Mouse (Mus musculus) liver, embryonic 12.5 days (tissue): Measurements from ENCODE around the gene Spry1. TPM values are rescaled to one million over a fixed set of nuclear protein-coding genes. Genes with fewer than 3 reads are reported as not detected.

ENCODE experiments used
- ATAC-seq: fragments of 200-750 bp; cut with Nextera tagmentation; 2 replicates; pipeline ENCODE4 v1.8.0; 2017; ENCODE audit warnings: moderate number of reproducible peaks, mild to moderate bottlenecking, moderate library complexity
- H3K27ac ChIP-seq: fragments of 300-500 bp; sonication (generic); 2 replicates; pipeline ENCODE4 v1.5.1; 2016; ENCODE audit warnings: mild to moderate bottlenecking
- H3K27me3 ChIP-seq: fragments of 300-500 bp; sonication (generic); replicated peaks from 2 replicates; pipeline ENCODE4 v1.6.1; 2016; ENCODE audit warnings: mild to moderate bottlenecking, moderate library complexity
- H3K36me3 ChIP-seq: fragments of 300-500 bp; sonication (generic); 2 replicates; pipeline ENCODE4 v1.6.1; 2016; ENCODE audit warnings: mild to moderate bottlenecking, moderate library complexity
- H3K4me1 ChIP-seq: fragments of 300-500 bp; sonication (generic); 2 replicates; pipeline ENCODE4 v1.6.1; 2016
- H3K4me2 ChIP-seq: fragments of 300-500 bp; sonication (generic); 2 replicates; pipeline ENCODE4 v1.6.1; 2016; ENCODE audit warnings: mild to moderate bottlenecking, moderate library complexity
- H3K4me3 ChIP-seq: fragments of 300-500 bp; sonication (generic); 2 replicates; pipeline ENCODE4 v1.5.1; 2016; ENCODE audit warnings: mild to moderate bottlenecking, moderate library complexity
- H3K9ac ChIP-seq: fragments of 300-500 bp; sonication (generic); 2 replicates; pipeline ENCODE4 v1.6.1; 2016; ENCODE audit warnings: mild to moderate bottlenecking, moderate library complexity
- H3K9me3 ChIP-seq: fragments of 300-500 bp; sonication (generic); replicated peaks from 2 replicates; pipeline ENCODE4 v1.6.1; 2016; ENCODE audit warnings: mild to moderate bottlenecking, moderate library complexity
- WGBS: fragments of 180-500 bp; shearing (Covaris S2); methylation state at CpG from one replicate; pipeline ENCODE4 v1.1.7; 2016; ENCODE audit not compliant: insufficient replicate concordance; 5-methylcytosine and 5-hydroxymethylcytosine counted together
- polyA plus RNA-seq: library from polyadenylated mRNA; unstranded; fragments of >200 nt; fragmentation: Nextera tagmentation; extraction: Ambion mirVana; gene quantifications from 2 replicates; pipeline ENCODE4 v1.2.1, GENCODE M21; 2016

Gene Spry1
- polyA plus RNA-seq, 1 experiment from 2014 or later: 4.7 TPM

DNA sequence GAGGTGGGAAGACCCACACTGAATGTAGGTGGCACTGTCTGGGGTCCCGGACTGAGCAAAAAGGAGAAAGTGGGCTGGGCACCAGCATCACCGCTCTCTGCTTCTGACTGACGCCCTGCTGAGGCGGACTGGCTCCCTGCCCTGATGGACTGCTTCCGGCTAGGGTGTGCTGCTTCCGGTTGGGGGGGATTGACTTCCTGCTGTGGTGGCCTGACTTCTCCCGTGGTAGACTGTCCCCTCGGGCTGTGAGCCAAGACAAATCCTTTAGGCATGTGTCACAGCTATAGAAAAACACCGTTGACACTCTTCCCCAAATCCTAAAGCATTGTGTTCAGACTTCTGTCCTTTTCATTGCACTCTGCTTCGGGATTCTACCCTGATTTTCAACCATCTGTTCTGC lies 26.0 kb upstream of the Spry1 start:
- Histone ChIP-seq H3K4me1 (no peaks in the 10 kb centered on the region), H3K9ac (no peak overlapping the region), H3K9me3 (no peaks in the 10 kb centered on the region), H3K4me2 (no peak overlapping the region), H3K36me3 (no peaks in the 10 kb centered on the region), H3K27me3 (peaks cover 5% of the 10 kb centered on the region), H3K4me3 (no peak overlapping the region), H3K27ac (no peak overlapping the region)
- 37% methylated on average over 10 of the region's 10 CpGs for WGBS
- no peak for ATAC-seq

DNA sequence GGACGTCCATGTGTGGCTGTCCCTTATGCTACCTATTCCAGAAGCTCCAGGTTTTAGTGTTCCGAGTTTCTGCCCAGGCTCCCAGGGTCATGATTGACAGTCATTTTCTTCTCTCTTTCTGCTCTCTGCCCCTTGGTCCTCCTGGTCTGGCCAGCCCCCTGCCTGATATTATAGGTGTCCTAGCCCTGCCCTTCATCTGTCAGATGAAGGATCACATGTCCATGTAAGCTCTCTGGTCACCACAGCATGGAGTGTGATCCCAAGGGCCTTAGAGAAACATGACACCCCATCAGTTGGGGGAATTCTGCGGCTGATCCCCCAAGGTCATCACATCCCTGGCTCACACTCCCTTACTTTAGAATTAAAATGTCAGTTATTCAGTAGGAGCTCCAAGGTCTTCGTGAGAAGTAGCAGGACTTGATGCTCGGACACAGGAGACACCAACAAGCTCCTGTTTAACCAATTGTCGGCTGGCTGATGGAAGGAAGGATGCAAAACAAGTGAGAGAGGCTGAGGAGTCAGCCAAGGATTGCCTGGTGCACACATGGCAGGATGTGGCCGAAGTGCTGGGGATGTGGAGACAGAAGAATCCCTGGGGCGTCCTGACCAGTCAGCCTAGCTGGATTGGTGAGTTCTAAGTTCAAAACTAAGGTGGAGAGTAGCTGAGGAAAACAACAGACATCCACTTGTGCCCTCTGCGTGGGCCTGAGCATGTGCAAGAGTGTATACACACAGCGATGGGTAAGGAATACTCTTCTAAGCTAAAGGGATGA lies 24.7 kb upstream of the Spry1 start:
- Histone ChIP-seq H3K27ac (no peak overlapping the region), H3K36me3 (no peaks in the 10 kb centered on the region), H3K4me1 (no peaks in the 10 kb centered on the region), H3K9me3 (no peaks in the 10 kb centered on the region), H3K4me3 (no peak overlapping the region), H3K27me3 (peaks cover 5% of the 10 kb centered on the region), H3K4me2 (no peak overlapping the region), H3K9ac (no peak overlapping the region)
- no peak for ATAC-seq
- WGBS: 65% methylated on average over 10 of the region's 10 CpGs

- no peaks in the 10 kb centered on the region for H3K4me1 ChIP-seq
- no peak for ATAC-seq
- 59% methylated on average over 21 of the region's 21 CpGs for WGBS
- H3K9me3 ChIP-seq: no peaks in the 10 kb centered on the region
- H3K4me2 ChIP-seq: no peak overlapping the region
- H3K4me3 ChIP-seq: no peak overlapping the region
- H3K27me3 ChIP-seq: peaks cover 5% of the 10 kb centered on the region
- H3K27ac ChIP-seq: no peak overlapping the region
- H3K36me3 ChIP-seq: no peaks in the 10 kb centered on the region
- no peak overlapping the region for H3K9ac ChIP-seq
These were observed 22.9 kb upstream of the Spry1 start for GRCm38 (mm10) chr3:37616586-37617547.

DNA sequence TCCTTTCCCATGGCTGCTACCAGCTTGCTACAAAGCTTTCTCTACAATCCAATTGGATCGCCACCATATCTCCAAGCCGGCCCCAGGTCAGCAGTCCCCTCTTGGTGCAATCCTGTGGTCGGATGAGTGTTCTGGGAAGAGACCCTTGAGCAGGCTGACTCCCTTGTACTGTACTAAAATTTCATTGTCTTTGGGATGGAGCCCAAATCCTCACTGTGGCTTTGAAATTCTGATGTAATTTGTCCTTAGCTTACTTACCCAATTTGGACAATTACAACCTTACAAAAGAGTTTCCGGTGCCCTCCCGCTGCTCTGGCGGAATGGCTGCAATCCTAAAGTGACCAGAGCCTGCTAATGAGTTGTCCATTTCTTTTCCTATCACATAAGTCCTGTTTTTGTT lies 7.5 kb upstream of the Spry1 start:
- no peaks in the 10 kb centered on the region for H3K36me3 ChIP-seq
- no peak overlapping the region for H3K9ac ChIP-seq
- no peak for ATAC-seq
- 80% methylated on average over 6 of the region's 6 CpGs for WGBS
- no peaks in the 10 kb centered on the region for H3K9me3 ChIP-seq
- H3K4me2 ChIP-seq: no peak overlapping the region
- no peak overlapping the region for H3K27ac ChIP-seq
- H3K4me1 ChIP-seq: no peaks in the 10 kb centered on the region; the same call in 1 of the 2 replicates
- H3K4me3 ChIP-seq: no peak overlapping the region
- H3K27me3 ChIP-seq: no peaks in the 10 kb centered on the region

GRCm38 (mm10) chr3:37632751-37633150 lies 7.0 kb upstream of the Spry1 start:
- no peak for ATAC-seq
- H3K4me3 ChIP-seq: no peak overlapping the region
- no peaks in the 10 kb centered on the region for H3K36me3 ChIP-seq
- H3K4me2 ChIP-seq: no peak overlapping the region
- no peaks in the 10 kb centered on the region for H3K27me3 ChIP-seq
- no peak overlapping the region for H3K9ac ChIP-seq
- H3K4me1 ChIP-seq: no peaks in the 10 kb centered on the region; the same call in 1 of the 2 replicates
- WGBS: 76% methylated on average over 3 of the region's 3 CpGs
- H3K27ac ChIP-seq: no peak overlapping the region
- no peaks in the 10 kb centered on the region for H3K9me3 ChIP-seq

DNA sequence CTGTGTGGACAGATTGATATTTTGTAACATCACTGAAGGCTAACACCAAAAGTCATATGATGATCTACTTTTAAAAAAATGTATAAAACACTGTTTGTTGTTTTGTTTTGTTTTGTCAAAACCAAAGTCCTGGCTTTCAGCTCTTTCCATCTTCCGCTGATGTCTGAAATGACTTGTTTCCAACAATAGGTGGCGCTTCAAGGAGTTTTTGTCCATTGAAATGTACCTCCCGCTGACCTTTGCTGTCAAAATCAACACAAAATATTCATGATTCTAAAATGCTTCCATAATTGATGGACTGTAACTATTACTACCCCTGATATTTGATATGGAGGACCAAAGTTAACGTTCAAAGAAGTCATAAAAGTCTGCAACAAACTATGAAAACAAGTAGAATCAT lies 5.1 kb upstream of the Spry1 start:
- WGBS: 16% methylated on average over 4 of the region's 4 CpGs
- Histone ChIP-seq H3K9ac (no peak overlapping the region), H3K4me1 (peaks cover 11% of the 10 kb centered on the region), H3K4me3 (no peak overlapping the region), H3K9me3 (no peaks in the 10 kb centered on the region), H3K4me2 (no peak overlapping the region), H3K27ac (no peak overlapping the region), H3K36me3 (no peaks in the 10 kb centered on the region), H3K27me3 (no peaks in the 10 kb centered on the region)
- ATAC-seq: no peak

DNA sequence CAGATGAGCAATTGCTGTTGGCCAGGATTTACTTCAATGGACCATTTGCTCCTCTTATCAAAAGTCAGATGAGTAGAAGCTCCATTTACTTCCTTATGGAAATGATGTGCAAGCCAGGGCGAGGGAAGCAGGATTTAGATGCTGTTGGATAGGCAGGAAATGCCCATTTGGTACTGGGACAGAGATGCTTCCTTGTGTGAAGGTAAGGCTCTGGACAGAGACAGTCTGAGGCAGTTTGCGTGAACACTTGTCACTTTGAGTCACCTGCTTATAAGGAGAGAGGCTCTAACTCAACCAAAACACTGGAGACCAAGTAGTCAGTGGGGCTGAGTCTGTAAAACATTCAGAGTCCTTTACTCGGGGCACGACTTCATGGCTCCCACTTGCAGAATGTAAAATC lies 2.8 kb upstream of the Spry1 start:
- WGBS: 72% methylated on average over 4 of the region's 4 CpGs
- no peak overlapping the region for H3K9ac ChIP-seq
- H3K4me1 ChIP-seq: peaks cover 28% of the 10 kb centered on the region
- no peaks in the 10 kb centered on the region for H3K9me3 ChIP-seq
- peaks cover 18% of the 10 kb centered on the region for H3K27me3 ChIP-seq
- H3K36me3 ChIP-seq: no peaks in the 10 kb centered on the region
- H3K4me2 ChIP-seq: no peak overlapping the region
- no peak for ATAC-seq
- H3K27ac ChIP-seq: no peak overlapping the region
- no peak overlapping the region for H3K4me3 ChIP-seq

GRCm38 (mm10) chr3:37640162-37640721 lies 495 bp downstream of the Spry1 start:
- Histone ChIP-seq H3K9me3 (no peaks in the 10 kb centered on the region), H3K36me3 (peaks cover 26% of the 10 kb centered on the region), H3K4me3 (peak overlapping the region; percentile 79), H3K27me3 (peaks cover 18% of the 10 kb centered on the region), H3K9ac (peak overlapping the region; percentile 82), H3K4me2 (peak overlapping the region; percentile 99), H3K4me1 (peaks cover 41% of the 10 kb centered on the region), H3K27ac (peak overlapping the region; percentile 76)
- WGBS: under 1% methylated on average over 86 of the region's 86 CpGs
- peak; percentile 56 for ATAC-seq

- peak overlapping the region; percentile 99 for H3K4me2 ChIP-seq
- H3K9ac ChIP-seq: peak overlapping the region; percentile 82
- peak; percentile 58 for ATAC-seq
- H3K9me3 ChIP-seq: no peaks in the 10 kb centered on the region
- H3K36me3 ChIP-seq: peaks cover 30% of the 10 kb centered on the region
- H3K27me3 ChIP-seq: peaks cover 18% of the 10 kb centered on the region
- 0 out of 2 replicates have a peak overlapping the region, but pooled peaks have one; percentile 20 for H3K27ac ChIP-seq
- peak overlapping the region; percentile 79 for H3K4me3 ChIP-seq
- WGBS: under 1% methylated on average over 29 of the region's 47 CpGs
- H3K4me1 ChIP-seq: peaks cover 41% of the 10 kb centered on the region
These were observed 1.1 kb downstream of the Spry1 start for GRCm38 (mm10) chr3:37640810-37641209.

DNA sequence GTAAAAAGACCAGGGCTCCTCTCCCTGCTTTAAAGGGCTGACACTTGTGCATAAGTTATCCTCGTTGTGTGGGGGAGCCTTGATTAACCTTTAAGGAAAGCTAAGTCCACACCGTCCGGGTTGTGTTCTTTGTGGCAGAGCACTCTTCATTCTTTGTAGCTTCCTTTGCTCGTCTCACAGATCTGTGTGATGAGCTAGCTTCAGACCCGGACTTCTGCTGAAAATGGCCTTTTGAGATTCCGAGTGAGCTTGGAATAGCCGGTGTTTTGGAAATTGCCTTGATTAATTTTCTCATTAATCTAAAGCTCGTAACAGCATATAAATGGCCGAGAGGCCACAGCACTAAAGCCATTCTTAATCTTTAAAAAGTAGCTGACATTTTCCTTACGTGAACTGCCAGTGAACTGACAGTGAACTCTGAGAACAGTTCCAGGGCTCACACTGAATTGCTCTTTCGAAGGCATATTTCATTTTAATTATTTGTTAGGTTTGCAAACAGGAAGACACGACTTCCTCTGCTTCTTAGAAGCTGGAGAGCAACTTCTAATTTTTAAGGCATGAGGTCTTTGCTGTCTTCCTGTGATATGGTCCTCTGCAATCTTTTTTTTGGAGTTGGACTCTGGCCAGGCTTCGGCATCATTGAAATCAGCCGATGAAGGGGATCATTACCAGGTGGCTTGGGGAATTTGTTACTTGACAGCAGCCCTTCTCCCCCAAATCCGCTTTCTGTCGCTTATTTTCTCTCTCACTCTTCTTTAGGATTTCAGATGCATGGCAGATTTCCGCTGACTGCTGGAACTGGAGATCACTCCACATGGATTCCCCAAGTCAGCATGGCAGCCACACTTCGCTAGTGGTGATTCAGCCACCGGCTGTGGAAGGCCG lies 2.3 kb downstream of the Spry1 start:
- 62% methylated on average over 20 of the region's 20 CpGs for WGBS
- peaks cover 41% of the 10 kb centered on the region for H3K4me1 ChIP-seq
- H3K27ac ChIP-seq: no peak overlapping the region

GRCm38 (mm10) chr3:37642681-37643214 lies 3.0 kb downstream of the Spry1 start:
- ATAC-seq: no peak
- Histone ChIP-seq H3K4me2 (no peak overlapping the region), H3K9me3 (no peaks in the 10 kb centered on the region), H3K4me3 (no peak overlapping the region), H3K36me3 (peaks cover 33% of the 10 kb centered on the region), H3K27me3 (peaks cover 18% of the 10 kb centered on the region), H3K4me1 (peaks cover 41% of the 10 kb centered on the region), H3K9ac (no peak overlapping the region), H3K27ac (no peak overlapping the region)
- WGBS: 89% methylated on average over 21 of the region's 21 CpGs

More for the DNA sequence above, 2.3 kb downstream of the Spry1 start:
- peak overlapping the region; percentile 79 for H3K4me3 ChIP-seq
- no peak overlapping the region; the same call in 1 of the 2 replicates for H3K9ac ChIP-seq
- H3K9me3 ChIP-seq: no peaks in the 10 kb centered on the region
- no peak for ATAC-seq
- H3K27me3 ChIP-seq: peaks cover 18% of the 10 kb centered on the region
- peaks cover 33% of the 10 kb centered on the region for H3K36me3 ChIP-seq
- H3K4me2 ChIP-seq: peak overlapping the region; percentile 99
